Mouse (Mus musculus): ENCODE results near the gene Fam187b.

GRCm38 (mm10) chr7:30973251-30973500 is 414 bp upstream of the Fam187b start, which contains the start of gene Lsr:
- TF ChIP-seq CTCF (IDR thresholded peaks at IDR 0.05; ENCODE audit: low read depth) (no peak), EP300 (IDR thresholded peaks at IDR 0.05; ENCODE audit: low read depth) (no peak)

Measured in liver, embryonic 14.5 days (tissue).